Mouse (Mus musculus): ENCODE results near the gene Avl9.

The Avl9 gene

DNA sequence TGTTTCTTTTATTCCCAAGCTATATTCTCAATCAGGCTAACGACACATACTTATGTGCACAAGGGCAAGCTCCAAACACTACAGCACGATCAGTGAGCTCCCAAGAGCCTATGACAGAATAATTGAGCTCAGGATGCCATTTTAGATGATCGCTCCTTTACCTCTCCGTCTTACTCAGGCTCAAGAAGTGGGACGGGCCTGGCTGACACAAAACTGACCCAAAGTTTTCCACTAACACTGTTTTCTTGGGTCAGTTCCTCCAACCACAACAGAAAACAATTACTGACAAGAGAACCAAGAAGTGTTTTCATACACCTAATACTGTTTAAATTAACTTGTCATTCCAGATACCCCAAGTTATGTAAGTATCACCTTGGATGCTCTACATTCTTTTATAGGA is 80.1 kb downstream of the Avl9 start:
- DNase-seq (ENCODE audit: low spot score in 2 of 2) = no peak

DNA sequence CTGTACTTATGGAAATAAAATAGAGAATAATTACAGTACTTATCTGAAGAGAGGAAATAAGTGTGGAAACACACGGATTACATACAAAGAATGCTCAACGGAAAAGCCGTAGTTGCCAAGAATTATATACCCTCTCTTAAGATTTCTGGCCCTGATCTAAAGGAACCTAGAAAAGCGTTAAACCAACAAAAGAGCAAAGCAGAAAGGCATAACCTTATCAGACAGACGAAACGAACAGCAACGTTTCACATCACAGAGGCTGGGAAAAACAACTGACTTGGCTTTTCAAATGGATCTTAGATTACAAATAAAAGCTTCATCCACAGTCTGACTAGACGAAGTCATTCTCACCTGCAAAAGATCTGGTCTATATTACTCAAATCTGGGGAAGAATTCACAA is 81.5 kb downstream of the Avl9 start:
- DNase-seq (ENCODE audit: low spot score in 2 of 2) = no peak

DNA sequence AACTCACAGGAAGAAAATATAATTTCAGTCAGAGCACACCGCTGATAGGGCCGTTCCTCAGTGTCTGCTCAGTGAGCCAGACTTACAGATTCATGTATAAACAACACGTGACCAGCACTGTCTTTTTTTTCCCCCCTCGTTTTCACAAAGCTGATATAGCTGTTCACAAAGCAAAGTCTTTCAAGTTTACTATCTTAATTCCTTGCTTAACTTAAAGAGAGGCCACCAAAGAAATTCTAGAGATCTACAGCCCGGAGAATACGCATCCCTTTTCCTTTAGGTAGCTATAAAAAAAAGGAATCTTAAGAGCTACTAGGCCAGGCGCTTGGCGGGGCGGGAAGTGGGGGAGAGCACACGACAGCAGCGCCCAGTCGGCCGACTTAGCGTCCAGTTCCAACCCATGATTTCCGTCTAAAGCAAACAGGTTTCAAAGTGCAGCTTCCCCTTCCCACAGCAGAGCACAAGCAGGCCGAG is 82.0 kb downstream of the Avl9 start:
- no peak for DNase-seq (ENCODE audit: low spot score in 2 of 2)

DNA sequence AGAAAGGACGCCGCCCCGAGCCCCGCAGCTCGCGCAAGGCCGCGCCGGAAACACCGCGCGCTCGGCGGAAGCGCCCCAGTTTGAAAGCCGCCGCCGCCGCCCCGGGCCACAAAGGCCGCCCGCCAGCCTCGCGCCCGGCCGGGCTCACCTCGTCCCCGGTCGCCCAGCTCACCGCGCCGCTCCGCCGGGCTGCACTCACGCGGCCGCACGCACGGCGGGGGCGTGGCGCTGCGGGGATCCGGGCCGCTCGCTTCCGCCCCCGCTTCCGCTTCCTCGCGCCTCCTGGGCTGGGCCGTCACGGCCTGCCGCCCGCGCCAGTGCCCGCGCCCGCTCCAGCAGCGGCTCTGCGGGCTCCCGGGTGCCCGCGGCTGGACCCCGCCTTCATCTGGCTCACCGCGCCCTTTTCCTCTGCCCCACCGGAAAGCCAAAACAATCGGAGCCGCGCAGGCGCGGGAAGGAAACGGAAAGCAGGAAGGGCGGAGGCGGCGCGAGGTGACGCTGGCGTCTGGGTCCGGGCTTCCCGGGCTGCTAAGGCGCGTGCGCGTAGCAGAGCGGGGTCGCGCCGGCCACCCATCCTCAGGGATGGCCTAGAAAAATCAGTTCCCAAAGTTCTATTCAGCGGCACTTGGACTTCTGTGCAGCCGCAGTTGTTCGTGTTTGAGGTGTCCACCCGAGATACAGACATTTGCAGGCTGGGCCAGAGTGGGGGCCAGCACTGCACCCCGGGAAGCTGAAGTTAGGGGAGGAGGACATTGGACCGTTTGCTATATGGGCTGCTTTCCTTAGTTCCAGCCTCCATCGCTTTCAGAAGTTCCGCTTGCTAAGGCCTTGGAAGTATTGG is 82.8 kb downstream of the Avl9 start, which contains the start of gene Kbtbd2:
Gene Kbtbd2 (minus strand): TSS at position 503 of the 841 bp plus-strand sequence.
- peak; percentile 85 to 92 for DNase-seq (ENCODE audit: low spot score in 2 of 2)

DNA sequence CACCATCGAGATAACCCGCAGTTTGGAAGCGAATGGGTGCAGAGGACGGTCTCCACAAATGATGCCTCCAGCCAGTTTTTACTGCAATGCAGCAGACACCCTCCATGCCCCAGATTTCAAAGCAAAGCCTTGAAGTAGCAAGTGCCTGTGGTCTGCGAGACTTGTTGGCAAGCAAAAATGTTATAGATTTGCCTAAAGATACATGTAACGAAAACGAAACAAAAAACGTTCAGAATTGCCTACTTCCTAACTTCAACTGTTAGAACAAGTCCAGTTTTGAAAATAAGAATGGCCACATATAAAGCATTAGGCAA is 83.4 kb downstream of the Avl9 start:
- DNase-seq (ENCODE audit: low spot score in 2 of 2) = no peak

DNA sequence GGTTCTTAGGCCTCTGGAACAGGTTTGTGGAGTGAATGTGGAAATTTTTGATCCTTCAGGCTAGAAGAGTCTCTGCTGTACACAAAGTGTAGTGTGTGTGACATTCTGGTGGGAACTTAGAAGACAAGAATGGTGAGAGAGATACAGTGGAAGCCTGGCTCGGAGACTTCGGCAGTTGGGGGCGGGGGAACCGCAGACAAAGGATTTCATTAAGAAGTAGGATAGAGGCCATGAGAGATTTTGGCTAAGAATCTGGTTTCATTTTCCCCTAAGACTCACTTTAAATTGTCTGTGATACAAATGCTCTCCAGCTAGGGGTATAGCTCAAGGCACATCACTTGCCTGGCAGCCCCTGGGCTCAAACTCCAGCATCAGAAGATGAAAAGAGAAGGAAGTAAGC is 90.3 kb downstream of the Avl9 start:
- no peak for DNase-seq (ENCODE audit: low spot score in 2 of 2)

DNA sequence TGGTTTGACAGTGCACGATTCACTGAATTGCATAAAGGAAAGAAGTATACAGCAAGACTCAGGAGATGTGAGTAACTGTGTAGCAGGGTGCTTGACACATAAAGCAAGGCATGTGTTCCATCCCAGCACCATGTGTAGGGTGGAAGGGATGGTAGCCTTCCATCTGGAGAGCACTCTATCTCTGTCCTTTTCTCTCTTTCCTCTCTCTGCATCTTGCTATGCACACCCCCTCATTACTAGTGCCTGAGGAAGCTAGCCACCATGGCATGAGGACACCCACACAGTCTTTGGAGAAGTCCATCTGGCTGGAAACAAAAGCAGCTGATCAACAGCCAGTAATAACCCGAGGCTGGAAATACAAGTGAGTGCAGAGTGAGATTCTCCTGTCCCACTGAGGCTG is 91.5 kb downstream of the Avl9 start:
- no peak for DNase-seq (ENCODE audit: low spot score in 2 of 2)

- no peak for DNase-seq (ENCODE audit: low spot score in 2 of 2)
Observed at GRCm38 (mm10) chr6:56808656-56809055, 94.0 kb downstream of the Avl9 start.
